Mouse (Mus musculus) embryonic facial prominence, embryonic 15.5 days (tissue): ENCODE results near the gene Ctc1. TPM values are rescaled to one million over a fixed set of nuclear protein-coding genes. Genes with fewer than 3 reads are reported as not detected.
A peak's percentile ranks its signal among the peaks of the same experiment; 100 is the strongest.
"Not testable (repeated sequence)": the region's sequence is repeated elsewhere in the genome, so short reads cannot be mapped to it uniquely, and the experiment has no call there.

Experiments
- ATAC-seq: fragments of 200-750 bp; cut with Nextera tagmentation; 2 replicates; pipeline ENCODE4 v1.8.0; 2017; ENCODE audit warnings: low read depth, moderate TSS enrichment; ENCODE audit not compliant: insufficient number of reproducible peaks, low FRiP score, low TSS enrichment
- H3K27ac ChIP-seq: fragments of 300-500 bp; sonication (generic); replicated peaks from 2 replicates; pipeline ENCODE4 v1.5.1; 2015; ENCODE audit warnings: mild to moderate bottlenecking, inconsistent platforms
- H3K27me3 ChIP-seq: fragments of 300-500 bp; sonication (generic); 2 replicates; pipeline ENCODE4 v1.6.1; 2015; ENCODE audit warnings: inconsistent platforms
- H3K36me3 ChIP-seq: fragments of 300-500 bp; sonication (generic); 2 replicates; pipeline ENCODE4 v1.6.1; 2015; ENCODE audit warnings: mild to moderate bottlenecking, inconsistent platforms
- H3K4me1 ChIP-seq: fragments of 300-500 bp; sonication (generic); 2 replicates; pipeline ENCODE4 v1.6.1; 2015; ENCODE audit warnings: inconsistent platforms
- H3K4me2 ChIP-seq: fragments of 300-500 bp; sonication (generic); replicated peaks from 2 replicates; pipeline ENCODE4 v1.6.1; 2015; ENCODE audit warnings: mild to moderate bottlenecking, inconsistent platforms
- H3K4me3 ChIP-seq: fragments of 300-500 bp; sonication (generic); replicated peaks from 2 replicates; pipeline ENCODE4 v1.5.1; 2015; ENCODE audit warnings: mild to moderate bottlenecking, inconsistent platforms
- H3K9ac ChIP-seq: fragments of 300-500 bp; sonication (generic); 2 replicates; pipeline ENCODE4 v1.6.1; 2015; ENCODE audit warnings: inconsistent platforms
- H3K9me3 ChIP-seq: fragments of 300-500 bp; sonication (generic); replicated peaks from 2 replicates; pipeline ENCODE4 v1.6.1; 2016; ENCODE audit warnings: inconsistent platforms
- WGBS: fragments of 180-500 bp; shearing (Covaris S2); methylation state at CpG from one replicate; pipeline ENCODE4 v1.1.7; 2015; 5-methylcytosine and 5-hydroxymethylcytosine counted together
- polyA plus RNA-seq: library from polyadenylated mRNA; unstranded; fragments of >200 nt; fragmentation: Nextera tagmentation; extraction: Ambion mirVana; gene quantifications from 2 replicates; pipeline ENCODE4 v1.2.1, GENCODE M21; 2015

The Ctc1 gene
- polyA plus RNA-seq, 1 experiment from 2014 or later, result 53.5 TPM

GRCm38 (mm10) chr11:69008182-69009121 lies 7.3 kb upstream of the Ctc1 start, which contains the start of gene Pfas:
Gene Pfas (minus strand): TSS chr11:69008460.
- H3K4me3 ChIP-seq, result peak within 1 kb of the TSS; percentile 84
- ATAC-seq, result peak; percentile 86
- no peaks in the 10 kb centered on the region for H3K9me3 ChIP-seq
- peak within 1 kb of the TSS; percentile 60 for H3K4me2 ChIP-seq
- no peaks in the 10 kb centered on the region for H3K36me3 ChIP-seq
- H3K27ac ChIP-seq, result peak within 1 kb of the TSS; percentile 71; the same call in 1 of the 2 replicates
- H3K9ac ChIP-seq, result peak within 1 kb of the TSS; percentile 65
- no peaks in the 10 kb centered on the region for H3K27me3 ChIP-seq
- peaks cover 25% of the 10 kb centered on the region for H3K4me1 ChIP-seq
- WGBS, result 10% methylated on average over 38 of the region's 38 CpGs

DNA sequence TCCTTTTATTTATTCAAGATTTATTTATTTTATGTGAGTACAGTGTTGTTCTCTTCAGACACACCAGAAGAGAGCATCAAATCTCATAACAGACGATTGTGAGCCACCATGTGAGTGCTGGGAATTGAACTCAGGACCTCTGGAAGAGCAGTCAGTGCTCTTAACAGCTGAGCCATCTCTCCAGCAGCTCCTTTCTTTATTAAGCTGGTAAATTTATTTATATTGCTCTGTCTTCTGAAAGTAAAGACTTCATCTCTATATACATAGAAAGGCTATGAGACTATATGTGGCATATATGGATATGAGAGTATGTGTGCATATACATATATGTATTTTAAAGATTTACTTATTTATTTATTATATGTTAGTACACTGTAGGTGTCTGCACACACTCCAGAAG lies 6.2 kb upstream of the Ctc1 start:
- WGBS, result 75% methylated on average over 1 of the region's 1 CpGs
- no peak overlapping the region for H3K9ac ChIP-seq
- no peak overlapping the region for H3K27ac ChIP-seq
- H3K4me1 ChIP-seq, result peaks cover 25% of the 10 kb centered on the region
- H3K9me3 ChIP-seq, result no peaks in the 10 kb centered on the region
- no peak for ATAC-seq
- no peak overlapping the region for H3K4me3 ChIP-seq
- H3K4me2 ChIP-seq, result no peak overlapping the region
- H3K36me3 ChIP-seq, result no peaks in the 10 kb centered on the region
- no peaks in the 10 kb centered on the region for H3K27me3 ChIP-seq

- Histone ChIP-seq H3K36me3 (no peaks in the 10 kb centered on the region), H3K9ac (no peak overlapping the region), H3K4me1 (peaks cover 30% of the 10 kb centered on the region), H3K4me2 (no peak overlapping the region), H3K27me3 (no peaks in the 10 kb centered on the region), H3K4me3 (no peak overlapping the region), H3K9me3 (no peaks in the 10 kb centered on the region), H3K27ac (no peak overlapping the region)
- WGBS, result 88% methylated on average over 15 of the region's 15 CpGs
- ATAC-seq, result no peak
Measured at GRCm38 (mm10) chr11:69010400-69011323, 5.0 kb upstream of the Ctc1 start.

- H3K27ac ChIP-seq, ATAC-seq, H3K27me3 ChIP-seq, H3K9me3 ChIP-seq, H3K36me3 ChIP-seq, H3K9ac ChIP-seq: not testable (repeated sequence)
- H3K4me3 ChIP-seq, result peak overlapping the region; percentile 57
- peaks cover 30% of the 10 kb centered on the region for H3K4me1 ChIP-seq
- 66% methylated on average over 2 of the region's 2 CpGs for WGBS
- H3K4me2 ChIP-seq, result peak overlapping the region; percentile 82
Measured at GRCm38 (mm10) chr11:69011445-69011844, 4.3 kb upstream of the Ctc1 start.

GRCm38 (mm10) chr11:69012071-69012601 lies 3.6 kb upstream of the Ctc1 start:
- H3K9me3 ChIP-seq, result no peaks in the 10 kb centered on the region
- H3K27ac ChIP-seq, result peak overlapping the region; percentile 87
- WGBS, result 1% methylated on average over 18 of the region's 18 CpGs
- H3K27me3 ChIP-seq, result no peaks in the 10 kb centered on the region
- peak overlapping the region; percentile 66 for H3K9ac ChIP-seq
- peak overlapping the region; percentile 57 for H3K4me3 ChIP-seq
- H3K4me2 ChIP-seq, result peak overlapping the region; percentile 82
- peaks cover 33% of the 10 kb centered on the region for H3K4me1 ChIP-seq
- peak; percentile 36; the same call in 1 of the 2 replicates for ATAC-seq
- no peaks in the 10 kb centered on the region for H3K36me3 ChIP-seq

DNA sequence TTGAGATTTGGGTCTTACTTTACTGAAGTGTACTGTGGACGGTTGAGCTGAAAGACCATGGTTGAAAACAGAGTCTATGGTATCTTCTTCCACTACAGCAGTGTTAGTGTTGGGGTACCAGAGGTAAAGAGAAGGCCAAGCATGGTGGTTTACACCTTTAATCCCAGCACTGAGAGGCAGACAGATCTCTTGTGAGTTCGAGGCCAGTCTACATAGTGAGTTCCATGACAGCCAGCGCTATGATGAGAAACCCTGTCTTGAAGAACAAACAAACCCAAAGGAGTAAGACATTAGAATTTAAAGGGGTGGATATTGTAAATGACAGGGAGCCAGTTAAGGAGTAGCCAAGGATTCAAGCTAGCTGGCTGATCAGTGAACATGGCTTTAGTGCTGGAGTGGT lies 1.0 kb downstream of the Ctc1 start:
- no peak for ATAC-seq
- H3K4me3 ChIP-seq, result peak overlapping the region; percentile 69
- H3K9me3 ChIP-seq, result no peaks in the 10 kb centered on the region
- 0 out of 2 replicates have a peak overlapping the region, but pooled peaks have one; percentile 52 for H3K9ac ChIP-seq
- H3K4me2 ChIP-seq, result peak overlapping the region; percentile 55
- H3K27me3 ChIP-seq, result no peaks in the 10 kb centered on the region
- H3K27ac ChIP-seq, result peak overlapping the region; percentile 96
- 58% methylated on average over 3 of the region's 3 CpGs for WGBS
- H3K36me3 ChIP-seq, result peaks cover 2% of the 10 kb centered on the region
- H3K4me1 ChIP-seq, result peaks cover 14% of the 10 kb centered on the region

GRCm38 (mm10) chr11:69020691-69021090 lies 5.0 kb downstream of the Ctc1 start:
- Histone ChIP-seq H3K36me3 (peaks cover 41% of the 10 kb centered on the region), H3K9me3 (no peaks in the 10 kb centered on the region), H3K4me3 (no peak overlapping the region), H3K4me2 (no peak overlapping the region), H3K9ac (no peak overlapping the region), H3K27me3 (no peaks in the 10 kb centered on the region), H3K27ac (no peak overlapping the region), H3K4me1 (peaks cover 7% of the 10 kb centered on the region)
- no peak for ATAC-seq

GRCm38 (mm10) chr11:69026562-69026961 lies 10.9 kb downstream of the Ctc1 start:
- H3K4me1 ChIP-seq, result no peaks in the 10 kb centered on the region
- no peak overlapping the region for H3K9ac ChIP-seq
- no peak for ATAC-seq
- H3K9me3 ChIP-seq, result no peaks in the 10 kb centered on the region
- no peaks in the 10 kb centered on the region for H3K27me3 ChIP-seq
- H3K4me3 ChIP-seq, result no peak overlapping the region
- no peak overlapping the region for H3K4me2 ChIP-seq
- WGBS, result 87% methylated on average over 3 of the region's 3 CpGs
- H3K36me3 ChIP-seq, result peaks cover 100% of the 10 kb centered on the region
- H3K27ac ChIP-seq, result 0 out of 2 replicates have a peak overlapping the region, but pooled peaks have one; percentile 7

DNA sequence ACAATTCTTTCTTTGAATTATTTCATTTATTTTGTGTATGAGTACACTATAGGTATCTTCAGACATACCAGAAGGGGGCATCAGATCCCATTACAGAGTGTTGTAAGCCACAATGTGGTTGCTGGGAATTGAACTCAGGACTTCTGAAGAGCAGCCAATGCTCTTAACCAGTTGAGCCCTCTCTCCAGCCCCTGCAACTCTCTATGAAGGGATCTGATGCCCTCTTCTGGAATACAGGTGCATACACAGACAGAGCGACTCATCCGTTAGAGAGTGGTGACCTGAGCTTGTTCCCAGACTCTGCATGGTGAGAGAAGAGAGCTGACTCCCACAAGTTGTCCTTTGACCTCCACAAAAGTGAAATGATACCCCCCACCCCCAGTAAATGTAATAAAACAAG lies 13.1 kb downstream of the Ctc1 start:
- Histone ChIP-seq H3K27ac (no peak overlapping the region), H3K4me3 (no peak overlapping the region), H3K27me3 (no peaks in the 10 kb centered on the region), H3K36me3 (peaks cover 98% of the 10 kb centered on the region), H3K9ac (no peak overlapping the region), H3K4me2 (no peak overlapping the region), H3K4me1 (no peaks in the 10 kb centered on the region), H3K9me3 (no peaks in the 10 kb centered on the region)
- no peak for ATAC-seq
- WGBS, result 69% methylated on average over 2 of the region's 2 CpGs

DNA sequence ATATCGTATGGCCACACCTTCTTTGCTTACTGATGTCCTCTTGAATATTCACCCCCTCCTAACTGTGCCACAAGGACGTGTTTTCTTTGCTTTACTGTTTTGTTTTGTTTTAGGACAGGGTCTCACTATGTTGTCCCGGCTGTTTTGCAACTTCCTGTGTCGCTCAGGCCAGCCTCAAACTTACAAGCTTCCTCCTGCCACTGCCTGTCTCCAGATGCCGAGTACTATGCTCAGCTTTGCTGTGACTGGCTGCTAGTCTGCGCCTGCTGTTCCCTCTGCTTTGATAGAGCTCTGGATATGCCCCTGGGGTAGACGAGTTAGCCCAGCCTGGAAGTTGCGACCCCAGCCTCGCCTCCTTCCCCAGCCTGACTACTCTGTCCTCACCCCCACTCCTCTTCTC lies 17.8 kb downstream of the Ctc1 start:
- ATAC-seq, result no peak
- Histone ChIP-seq H3K4me3 (no peak overlapping the region), H3K9ac (no peak overlapping the region), H3K36me3 (peaks cover 68% of the 10 kb centered on the region), H3K27me3 (no peaks in the 10 kb centered on the region), H3K4me1 (peaks cover 17% of the 10 kb centered on the region), H3K4me2 (no peak overlapping the region), H3K9me3 (no peaks in the 10 kb centered on the region), H3K27ac (no peak overlapping the region)
- 59% methylated on average over 9 of the region's 9 CpGs for WGBS

DNA sequence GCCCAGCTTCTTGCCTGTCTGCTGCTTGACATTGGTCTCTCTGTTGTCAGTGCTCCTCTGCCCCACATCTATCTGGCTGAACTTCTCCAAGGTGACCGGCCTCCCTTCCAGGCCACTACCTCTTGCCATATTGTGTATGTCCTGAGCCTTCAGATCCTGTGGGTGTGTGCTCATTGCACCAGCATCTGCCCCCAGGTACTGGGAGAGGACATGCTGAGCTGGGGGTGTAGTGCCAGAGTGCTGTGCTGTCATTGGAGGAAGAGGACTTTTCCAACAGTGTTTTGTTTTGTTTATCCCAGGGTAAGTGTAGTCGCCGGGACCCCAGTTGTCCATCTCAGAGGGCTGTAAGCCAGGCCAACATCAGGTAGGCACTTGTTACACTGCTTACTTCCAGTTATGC lies 18.9 kb downstream of the Ctc1 start:
- H3K4me1 ChIP-seq, result peaks cover 27% of the 10 kb centered on the region
- H3K27ac ChIP-seq, result no peak overlapping the region
- WGBS, result 87% methylated on average over 3 of the region's 3 CpGs
- no peak for ATAC-seq
- H3K36me3 ChIP-seq, result peaks cover 58% of the 10 kb centered on the region
- H3K9ac ChIP-seq, result no peak overlapping the region
- no peak overlapping the region for H3K4me2 ChIP-seq
- no peaks in the 10 kb centered on the region for H3K27me3 ChIP-seq
- no peaks in the 10 kb centered on the region for H3K9me3 ChIP-seq
- no peak overlapping the region for H3K4me3 ChIP-seq
